Mouse (Mus musculus): Measurements from ENCODE around the gene Bicdl2. TPM values are rescaled to one million over a fixed set of nuclear protein-coding genes. Genes with fewer than 3 reads are reported as not detected.

Gene Bicdl2
- not detected for total RNA-seq (2018; cell fraction: chromatin; rRNA removed)
- total RNA-seq (2018; cell fraction: cytosol; rRNA removed), result not detected
- total RNA-seq (2018; cell fraction: nucleus; rRNA removed), result not detected
- polyA plus RNA-seq (2018), result not detected in 3 replicates

GRCm38 (mm10) chr17:23660117-23660875 is at the start of gene Bicdl2:
TSS of gene Bicdl2 (plus strand) at chr17:23660506.
- no peaks in the 10 kb centered on the region for H3K79me2 ChIP-seq (ENCODE audit: inconsistent target)
- H3K36me3 ChIP-seq (ENCODE audit: inconsistent target), result no peaks in the 10 kb centered on the region
- 5% methylated on average over 27 of the region's 27 CpGs for WGBS (ENCODE audit: missing documents)
- H3K4me3 ChIP-seq (ENCODE audit: inconsistent target), result no peak within 1 kb of the TSS
- H3K27ac ChIP-seq, result no peak within 1 kb of the TSS

DNA sequence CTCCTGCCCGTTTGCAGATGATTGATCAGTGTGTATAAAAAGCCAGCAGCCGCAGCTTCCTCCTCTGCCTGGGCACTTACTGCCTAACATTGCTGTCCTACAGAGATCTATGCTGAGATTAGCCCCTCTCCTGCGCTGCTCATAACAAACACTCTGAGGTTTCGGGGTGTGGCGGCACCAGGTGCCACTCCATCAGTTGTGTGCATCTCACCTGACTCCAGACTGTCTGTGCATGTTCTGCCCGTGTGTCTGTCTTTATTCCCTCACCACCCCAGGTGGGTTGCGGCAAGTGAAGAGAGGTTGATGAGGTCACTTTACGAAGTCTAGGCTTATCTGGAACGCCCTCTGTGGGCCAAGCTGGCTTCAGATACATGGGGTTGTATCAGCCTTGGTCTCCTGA is 43.2 kb upstream of the Bicdl2 start:
- Histone ChIP-seq H3K79me2 (ENCODE audit: inconsistent target) (no peaks in the 10 kb centered on the region), H3K4me3 (ENCODE audit: inconsistent target) (no peak overlapping the region), H3K36me3 (ENCODE audit: inconsistent target) (no peaks in the 10 kb centered on the region), H3K27ac (no peak overlapping the region)
- WGBS (ENCODE audit: missing documents), result 6% methylated on average over 9 of the region's 9 CpGs

GRCm38 (mm10) chr17:23620351-23620750 is 40.0 kb upstream of the Bicdl2 start:
- H3K36me3 ChIP-seq (ENCODE audit: inconsistent target), result no peaks in the 10 kb centered on the region
- no peak overlapping the region for H3K27ac ChIP-seq
- H3K4me3 ChIP-seq (ENCODE audit: inconsistent target), result no peak overlapping the region
- H3K79me2 ChIP-seq (ENCODE audit: inconsistent target), result no peaks in the 10 kb centered on the region
- 94% methylated on average over 7 of the region's 7 CpGs for WGBS (ENCODE audit: missing documents)

DNA sequence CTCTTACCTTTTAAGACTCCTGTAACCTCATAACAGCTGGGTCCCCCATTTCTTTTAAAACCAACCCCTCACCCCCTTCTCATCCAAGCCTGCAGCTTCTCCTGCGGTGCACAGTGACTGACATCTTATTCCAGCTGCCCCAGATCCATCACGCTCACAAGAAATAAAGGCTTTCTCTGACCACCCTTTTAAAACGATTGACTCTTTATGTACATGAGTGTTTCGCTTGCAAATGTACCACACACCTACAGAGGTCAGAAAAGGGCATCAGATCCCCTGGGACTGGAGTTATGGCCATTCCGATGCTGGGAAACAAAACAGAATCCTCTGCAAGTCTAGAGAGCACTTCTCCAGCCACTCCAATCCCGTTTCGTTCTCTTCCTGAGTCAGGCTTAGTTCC is 32.5 kb upstream of the Bicdl2 start:
- Histone ChIP-seq H3K36me3 (ENCODE audit: inconsistent target) (no peaks in the 10 kb centered on the region), H3K4me3 (ENCODE audit: inconsistent target) (no peak overlapping the region)
- 89% methylated on average over 7 of the region's 7 CpGs for WGBS (ENCODE audit: missing documents)

GRCm38 (mm10) chr17:23630195-23631020 is 29.9 kb upstream of the Bicdl2 start:
- Histone ChIP-seq H3K27ac (no peak overlapping the region), H3K36me3 (ENCODE audit: inconsistent target) (no peaks in the 10 kb centered on the region), H3K4me3 (ENCODE audit: inconsistent target) (no peak overlapping the region), H3K79me2 (ENCODE audit: inconsistent target) (no peaks in the 10 kb centered on the region)
- 18% methylated on average over 22 of the region's 22 CpGs for WGBS (ENCODE audit: missing documents)

More for the DNA sequence above, 32.5 kb upstream of the Bicdl2 start:
- Histone ChIP-seq H3K79me2 (ENCODE audit: inconsistent target) (no peaks in the 10 kb centered on the region), H3K27ac (no peak overlapping the region)

DNA sequence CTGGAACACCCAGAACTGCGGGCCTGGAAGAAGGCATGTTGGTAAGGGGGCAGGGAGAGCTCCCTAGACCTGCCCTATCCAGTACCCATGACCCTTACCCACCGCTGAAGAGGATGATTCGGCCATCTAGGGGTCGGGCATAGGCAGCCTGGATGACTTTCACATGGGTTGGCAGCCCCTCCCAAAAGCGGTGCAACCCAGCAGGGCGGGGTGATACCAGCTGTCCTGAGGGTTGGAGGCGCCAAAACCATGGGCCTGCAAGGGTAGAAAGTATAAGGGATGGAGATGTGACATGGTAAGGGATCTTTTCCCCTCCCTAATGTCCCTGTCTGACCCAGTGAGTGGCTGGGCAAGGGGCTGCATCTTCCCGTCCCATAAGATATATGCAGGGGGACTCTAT is 29.1 kb upstream of the Bicdl2 start:
- WGBS (ENCODE audit: missing documents), result 80% methylated on average over 8 of the region's 8 CpGs

GRCm38 (mm10) chr17:23644613-23645495 is 15.5 kb upstream of the Bicdl2 start, which contains the start of gene Mmp25:
TSS of gene Mmp25 (minus strand) at chr17:23645277.
- Histone ChIP-seq H3K36me3 (ENCODE audit: inconsistent target) (no peaks in the 10 kb centered on the region), H3K27ac (no peak within 1 kb of the TSS), H3K79me2 (ENCODE audit: inconsistent target) (no peaks in the 10 kb centered on the region), H3K4me3 (ENCODE audit: inconsistent target) (peak within 1 kb of the TSS; percentile 27; the same call in 1 of the 2 replicates)
- 4% methylated on average over 58 of the region's 58 CpGs for WGBS (ENCODE audit: missing documents)

More for the DNA sequence above, 29.1 kb upstream of the Bicdl2 start:
- Histone ChIP-seq H3K36me3 (ENCODE audit: inconsistent target) (no peaks in the 10 kb centered on the region), H3K27ac (no peak overlapping the region), H3K4me3 (ENCODE audit: inconsistent target) (no peak overlapping the region), H3K79me2 (ENCODE audit: inconsistent target) (no peaks in the 10 kb centered on the region)

DNA sequence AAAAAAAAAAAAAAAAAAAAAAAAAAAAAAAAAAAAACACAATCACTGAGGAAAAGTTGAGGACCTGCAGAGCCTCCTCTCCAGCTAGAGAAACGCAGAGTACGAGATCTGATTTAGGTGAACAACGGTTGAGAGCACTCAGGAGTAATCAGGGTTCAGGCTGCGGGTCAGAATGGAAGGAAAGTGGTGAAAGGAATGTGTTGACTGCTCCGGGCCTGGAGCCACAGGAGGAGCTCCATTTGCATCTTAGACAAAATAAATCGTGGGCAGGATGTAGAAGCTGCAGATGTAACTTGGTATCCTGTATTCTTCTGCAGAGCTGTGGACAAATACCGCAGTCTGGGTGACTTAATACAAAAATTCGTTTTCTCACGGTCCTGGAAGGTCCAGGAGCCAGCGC is 14.4 kb upstream of the Bicdl2 start:
- H3K27ac ChIP-seq, result no peak overlapping the region
- no peaks in the 10 kb centered on the region for H3K36me3 ChIP-seq (ENCODE audit: inconsistent target)
- no peaks in the 10 kb centered on the region for H3K79me2 ChIP-seq (ENCODE audit: inconsistent target)
- WGBS (ENCODE audit: missing documents), result 84% methylated on average over 10 of the region's 10 CpGs
- H3K4me3 ChIP-seq (ENCODE audit: inconsistent target), result no peak overlapping the region

DNA sequence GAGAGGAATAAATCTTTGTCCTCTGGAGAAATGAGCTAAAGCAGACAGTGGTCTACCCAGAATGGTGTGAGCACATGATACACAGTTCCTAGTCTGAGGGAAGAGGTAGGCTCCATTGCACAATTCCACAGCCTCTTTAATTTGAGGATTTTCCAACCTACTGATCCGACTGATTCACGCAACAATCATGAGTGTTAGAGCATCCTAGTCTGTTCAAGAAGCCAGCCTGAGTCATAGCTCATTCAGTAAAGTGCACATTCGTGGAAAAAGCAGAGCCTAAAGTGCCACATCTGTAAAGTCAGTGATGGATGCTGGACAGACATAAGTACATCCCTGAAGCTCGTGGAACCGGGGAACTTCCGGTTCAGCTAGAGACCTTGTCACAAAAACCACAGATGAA is 8.9 kb upstream of the Bicdl2 start:
- H3K36me3 ChIP-seq (ENCODE audit: inconsistent target), result no peaks in the 10 kb centered on the region
- H3K4me3 ChIP-seq (ENCODE audit: inconsistent target), result no peak overlapping the region
- H3K79me2 ChIP-seq (ENCODE audit: inconsistent target), result no peaks in the 10 kb centered on the region
- H3K27ac ChIP-seq, result no peak overlapping the region
- 66% methylated on average over 6 of the region's 6 CpGs for WGBS (ENCODE audit: missing documents)

DNA sequence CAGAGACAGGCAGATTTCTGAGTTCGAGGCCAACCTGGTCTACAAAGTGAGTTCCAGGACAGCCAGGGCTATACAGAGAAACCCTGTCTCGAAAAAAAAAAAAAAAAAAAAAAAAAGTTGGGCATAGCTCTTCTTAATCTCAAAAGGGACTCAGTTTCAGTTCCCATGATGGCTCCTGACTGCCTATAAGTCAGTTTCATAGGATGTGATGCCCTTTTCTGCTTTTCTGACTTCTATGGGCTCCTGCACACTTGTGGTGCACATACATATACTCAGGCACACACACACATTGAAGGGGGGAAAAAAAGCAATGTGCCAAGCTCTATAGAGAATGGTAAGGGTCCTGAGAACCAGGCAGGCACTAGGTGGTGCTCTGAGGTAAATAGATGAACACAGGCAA is 7.0 kb upstream of the Bicdl2 start:
- Histone ChIP-seq H3K27ac (no peak overlapping the region), H3K36me3 (ENCODE audit: inconsistent target) (no peaks in the 10 kb centered on the region), H3K4me3 (ENCODE audit: inconsistent target) (no peak overlapping the region), H3K79me2 (ENCODE audit: inconsistent target) (no peaks in the 10 kb centered on the region)
- WGBS (ENCODE audit: missing documents), result no CpG with 5 or more reads among the region's 2 CpGs

DNA sequence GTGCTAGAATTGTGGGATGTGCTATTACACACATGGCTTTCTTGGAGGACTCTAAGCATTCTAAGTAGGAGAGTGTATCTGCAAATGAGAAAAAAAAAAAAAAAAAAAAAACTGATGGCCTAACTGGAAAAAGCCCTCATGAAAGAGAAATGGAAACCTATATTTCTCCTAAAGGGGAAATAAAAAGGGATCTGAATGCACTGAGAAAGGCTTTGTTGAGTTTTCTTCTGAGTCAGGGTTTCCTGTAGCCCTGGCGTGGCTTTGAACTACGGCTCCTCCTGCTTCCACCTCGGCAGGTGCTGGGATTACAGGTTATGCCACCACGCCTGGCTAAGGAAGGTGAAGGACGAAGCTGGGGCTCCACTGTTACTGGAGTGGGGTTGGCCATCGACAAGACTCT is 6.3 kb upstream of the Bicdl2 start:
- Histone ChIP-seq H3K79me2 (ENCODE audit: inconsistent target) (no peaks in the 10 kb centered on the region), H3K27ac (no peak overlapping the region), H3K36me3 (ENCODE audit: inconsistent target) (no peaks in the 10 kb centered on the region), H3K4me3 (ENCODE audit: inconsistent target) (no peak overlapping the region)
- 34% methylated on average over 6 of the region's 6 CpGs for WGBS (ENCODE audit: missing documents)

DNA sequence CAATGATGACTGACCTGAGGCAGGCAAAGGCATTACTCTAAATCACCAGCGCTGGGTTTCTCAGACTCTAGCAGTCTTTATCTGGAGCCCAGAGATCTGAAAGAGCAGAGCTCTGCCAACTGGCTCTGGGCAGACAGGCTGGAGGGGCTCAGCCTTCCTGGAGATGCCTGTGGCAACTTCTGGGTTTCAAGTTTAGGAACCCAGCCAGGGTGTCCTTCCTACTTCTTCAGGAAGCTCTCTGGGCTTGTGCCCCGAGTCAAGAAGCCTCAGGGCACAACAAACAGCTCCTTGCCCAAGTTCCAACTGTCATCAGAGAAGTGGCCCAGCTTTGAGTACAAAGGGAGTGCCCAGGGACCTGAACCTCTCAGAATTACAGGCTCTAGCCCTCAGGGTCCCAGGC is 5.9 kb upstream of the Bicdl2 start:
- Histone ChIP-seq H3K4me3 (ENCODE audit: inconsistent target) (no peak overlapping the region), H3K36me3 (ENCODE audit: inconsistent target) (no peaks in the 10 kb centered on the region), H3K27ac (no peak overlapping the region), H3K79me2 (ENCODE audit: inconsistent target) (no peaks in the 10 kb centered on the region)
- 11% methylated on average over 2 of the region's 2 CpGs for WGBS (ENCODE audit: missing documents)

DNA sequence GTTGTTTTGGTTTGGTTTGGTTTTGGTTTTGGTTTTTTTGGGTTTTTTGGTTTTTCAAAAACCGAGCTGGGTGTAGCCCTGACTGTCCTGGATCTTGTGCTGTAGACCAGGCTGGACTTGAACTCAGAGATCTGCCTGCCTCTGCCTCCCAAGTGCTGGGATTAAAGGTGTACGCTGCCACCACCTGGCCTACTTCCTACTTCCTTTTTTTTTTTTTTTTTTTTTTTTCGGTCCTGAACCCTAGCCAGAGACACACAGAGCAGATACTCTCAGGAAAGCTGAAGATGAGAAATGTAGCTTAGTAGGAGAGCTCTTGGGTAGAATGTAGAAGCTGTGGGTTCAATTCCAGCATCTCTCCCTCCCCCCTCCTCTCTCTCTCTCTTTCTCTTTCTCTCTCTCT is 1.9 kb upstream of the Bicdl2 start:
- WGBS (ENCODE audit: missing documents), result 68% methylated on average over 2 of the region's 3 CpGs
- Histone ChIP-seq H3K36me3 (ENCODE audit: inconsistent target) (no peaks in the 10 kb centered on the region), H3K27ac (no peak overlapping the region), H3K79me2 (ENCODE audit: inconsistent target) (no peaks in the 10 kb centered on the region), H3K4me3 (ENCODE audit: inconsistent target) (no peak overlapping the region)

DNA sequence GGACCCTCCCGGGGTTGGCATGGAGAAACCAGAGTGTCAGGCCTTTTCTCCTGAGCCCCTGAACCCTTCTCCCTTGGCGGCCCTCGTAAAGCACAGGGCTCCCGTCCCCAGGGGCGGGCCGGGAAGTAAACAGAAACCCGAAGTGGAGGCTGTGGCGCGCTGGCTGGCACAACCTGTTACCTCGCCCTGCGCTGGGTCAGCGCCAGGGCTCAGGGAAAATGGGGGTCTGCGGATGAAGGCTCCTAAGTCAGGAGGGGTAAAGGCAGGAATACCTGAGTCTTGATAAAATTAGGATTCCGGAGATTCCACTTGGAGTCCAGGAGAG is 532 bp downstream of the Bicdl2 start:
- Histone ChIP-seq H3K79me2 (ENCODE audit: inconsistent target) (no peaks in the 10 kb centered on the region), H3K36me3 (ENCODE audit: inconsistent target) (no peaks in the 10 kb centered on the region), H3K27ac (no peak overlapping the region), H3K4me3 (ENCODE audit: inconsistent target) (no peak overlapping the region)
- whole genome bisulfite sequencing (ENCODE audit: missing documents), result 4% methylated on average over 14 of the region's 14 CpGs
